Mouse (Mus musculus) frontal cortex, postnatal 14 days (tissue): ENCODE data around the gene Ktn1.

Experiments used
- DNase-seq, 2 experiments: peaks; one replicate each; pipeline ENCODE4 v3.0.0; 2022; ENCODE audit warnings: low spot score in 2 of 2

Gene Ktn1

DNA sequence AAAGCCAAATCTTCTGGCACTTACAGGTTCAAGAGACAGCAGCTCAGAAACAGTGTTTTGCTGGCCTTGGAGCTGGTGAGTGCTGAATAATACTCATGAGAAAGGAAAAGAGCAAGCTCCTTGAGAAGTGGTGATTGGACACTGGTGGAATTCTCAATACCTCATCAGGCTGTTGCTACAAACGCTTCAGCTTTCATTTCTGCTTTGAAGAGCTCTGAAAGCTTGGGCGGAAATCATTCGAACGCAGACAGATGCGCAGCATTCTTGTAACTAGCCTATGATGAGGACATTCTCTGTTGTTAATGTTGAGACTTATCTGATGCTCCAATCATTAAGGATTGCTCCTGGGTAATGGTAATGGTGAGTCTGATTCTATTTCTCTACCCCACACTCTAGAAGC is at the start of gene Ktn1:
Ktn1 (plus strand) TSS at position 231 of the 400 bp plus-strand sequence.
- no peak for DNase-seq

DNA sequence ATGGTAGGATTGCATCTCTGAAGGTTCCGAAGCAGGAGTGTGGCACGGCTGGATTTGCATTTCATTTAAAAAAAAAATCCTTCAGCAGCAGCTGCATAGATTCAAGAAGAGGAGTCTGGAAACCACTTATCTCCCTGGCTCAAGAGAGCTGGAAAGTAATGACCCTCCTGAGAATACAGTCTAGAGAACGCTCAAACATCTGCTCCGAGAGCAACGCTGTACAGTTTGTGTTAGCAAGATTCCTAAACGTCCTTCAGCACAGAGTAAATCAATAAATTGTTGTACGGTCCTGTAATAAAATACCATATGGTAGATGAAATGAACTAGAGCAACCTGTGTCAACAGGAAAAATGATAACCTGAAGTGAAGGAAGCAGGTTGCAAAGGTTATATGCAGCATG is 35.0 kb upstream of the Ktn1 start:
- DNase-seq, result no peak

DNA sequence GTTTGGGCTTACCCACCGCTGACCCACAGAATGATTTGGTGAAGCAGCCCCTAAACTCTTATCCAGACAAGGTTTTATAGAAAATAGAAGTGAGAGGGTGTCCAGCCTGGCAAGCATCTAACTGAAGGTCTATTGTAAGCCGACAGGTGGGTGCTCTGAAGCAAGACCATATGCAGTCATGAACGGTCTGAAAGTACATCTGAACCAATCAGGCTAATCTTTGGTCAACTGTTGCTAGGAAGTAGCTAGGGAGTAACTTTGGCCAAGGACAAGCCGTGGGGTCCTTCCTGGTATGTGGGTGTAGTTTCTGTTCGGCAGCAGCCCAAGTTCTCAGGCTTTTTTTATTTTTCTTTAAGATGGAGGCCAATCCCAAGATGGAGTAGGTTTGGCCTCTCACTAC is 29.4 kb upstream of the Ktn1 start:
- DNase-seq, result no peak

DNA sequence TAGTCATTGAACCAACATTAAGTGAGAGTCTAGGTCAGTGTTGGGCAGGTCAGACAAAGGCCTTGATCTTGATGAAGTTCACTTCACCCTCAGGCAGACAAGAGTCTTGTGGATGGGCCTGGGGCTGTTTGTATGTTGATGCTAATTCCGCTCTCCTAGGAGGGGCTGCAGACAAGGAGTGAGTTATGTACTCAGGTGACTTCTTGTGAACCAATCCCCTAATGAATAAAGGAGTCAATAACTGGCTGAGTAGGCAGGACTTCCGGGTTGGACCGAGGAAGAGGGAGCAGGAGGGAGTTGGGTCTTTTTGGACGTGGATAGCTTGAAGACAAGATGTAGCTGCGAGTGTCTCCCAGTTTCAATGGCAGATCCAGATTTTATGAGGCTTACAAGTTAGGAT is 26.3 kb upstream of the Ktn1 start:
- no peak for DNase-seq

DNA sequence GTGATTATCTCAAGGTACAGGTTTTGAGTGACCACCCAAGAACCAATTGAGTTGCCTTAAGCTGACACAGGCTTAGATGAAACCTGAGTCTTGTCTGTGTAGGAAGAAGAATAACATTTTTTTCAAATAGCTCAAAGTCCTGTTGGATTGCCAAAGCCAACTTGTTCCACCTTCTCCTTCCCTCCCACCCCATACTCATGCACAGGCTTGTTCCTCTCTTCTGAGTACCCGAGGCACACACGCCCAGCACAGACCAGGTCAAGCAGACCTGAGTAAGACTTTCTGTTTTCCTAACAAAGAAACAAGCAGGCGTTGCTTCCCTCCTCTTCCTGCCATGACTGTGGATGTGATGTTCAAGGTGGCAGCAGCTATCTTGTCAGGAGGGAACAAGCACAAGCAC is 23.4 kb upstream of the Ktn1 start:
- DNase-seq, result no peak

GRCm38 (mm10) chr14:47626143-47626542 is 22.1 kb upstream of the Ktn1 start:
- DNase-seq, result no peak

DNA sequence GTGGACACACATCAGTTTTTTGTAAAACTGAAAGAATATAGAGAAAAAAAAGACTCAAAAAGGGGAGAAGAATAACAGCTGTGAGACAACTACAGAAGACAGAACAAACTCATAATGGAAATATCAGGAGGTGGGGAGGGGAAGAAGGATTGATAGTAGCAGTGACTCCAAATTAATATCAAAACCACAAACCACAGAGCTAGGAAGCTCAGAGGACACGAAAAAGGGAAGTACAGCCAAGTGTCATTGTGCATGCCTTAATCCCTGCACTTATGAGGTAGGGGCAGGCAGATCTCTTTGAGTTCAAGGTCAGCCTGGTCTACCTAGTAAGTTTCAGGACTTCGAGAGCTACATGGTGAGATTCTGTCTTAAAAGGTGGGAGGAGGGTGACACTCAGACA is 21.4 kb upstream of the Ktn1 start:
- no peak for DNase-seq

DNA sequence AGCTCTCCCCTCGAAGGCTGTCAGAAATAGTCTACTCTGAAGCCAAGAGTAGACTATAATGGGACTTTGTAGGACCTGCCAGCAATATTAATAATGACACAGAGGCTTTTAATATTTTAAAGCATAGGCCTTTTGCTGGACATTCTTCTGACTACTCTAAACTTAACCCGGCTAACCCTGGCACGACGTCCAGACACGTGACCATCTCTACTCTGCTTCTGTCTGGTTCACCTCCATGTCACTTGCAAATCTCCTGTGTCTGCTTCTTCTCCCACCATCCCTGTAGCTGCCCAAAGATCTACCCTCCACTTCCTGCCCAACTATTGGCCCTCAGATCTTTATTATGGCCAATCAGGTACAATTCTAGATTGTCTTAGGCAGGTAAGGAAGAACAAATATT is 20.9 kb upstream of the Ktn1 start:
- no peak for DNase-seq

DNA sequence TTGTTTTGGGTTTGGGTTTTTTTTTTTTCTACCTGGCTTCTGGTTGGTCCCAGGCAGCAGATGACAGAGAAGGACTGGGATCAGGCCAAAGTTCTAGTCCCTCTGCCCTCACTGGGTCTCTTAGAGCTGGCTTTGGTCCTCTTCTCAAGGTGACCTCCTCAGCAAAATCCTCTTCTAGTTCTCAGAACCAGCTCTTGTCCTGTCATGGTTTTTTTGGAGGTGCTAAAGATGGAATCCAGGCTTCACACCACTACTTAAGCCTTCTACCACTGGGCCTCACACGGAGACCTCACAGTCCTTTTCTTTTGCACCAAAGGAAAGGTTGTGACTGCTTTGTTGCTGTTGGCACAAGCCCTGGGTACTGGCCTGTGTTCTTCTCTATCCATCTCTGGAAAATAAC is 15.8 kb upstream of the Ktn1 start:
- no peak for DNase-seq

- no peak for DNase-seq
Observed at GRCm38 (mm10) chr14:47634410-47634809, 13.8 kb upstream of the Ktn1 start.

DNA sequence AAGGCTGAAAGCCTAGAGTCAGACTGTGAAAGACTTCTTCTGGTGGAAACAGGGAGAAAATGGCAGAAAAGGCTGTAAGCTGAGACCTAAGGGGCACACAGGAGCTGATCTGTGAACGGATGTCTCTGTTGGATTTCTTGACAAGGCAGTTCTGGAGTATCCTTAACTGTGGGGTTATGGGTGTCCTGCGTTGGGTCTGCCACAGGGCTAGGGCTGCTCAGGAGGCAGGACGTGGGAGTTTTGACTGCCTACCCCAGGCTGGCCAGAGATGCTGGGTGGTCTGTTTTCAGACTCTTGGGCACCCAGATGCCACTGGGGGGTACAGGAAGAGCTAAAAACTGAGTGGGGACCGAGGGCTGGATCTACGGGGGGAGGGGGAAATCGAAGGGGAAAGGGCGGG is 13.4 kb upstream of the Ktn1 start:
- DNase-seq, result no peak

- DNase-seq, result no peak
Observed at GRCm38 (mm10) chr14:47638316-47638895, 9.8 kb upstream of the Ktn1 start.

DNA sequence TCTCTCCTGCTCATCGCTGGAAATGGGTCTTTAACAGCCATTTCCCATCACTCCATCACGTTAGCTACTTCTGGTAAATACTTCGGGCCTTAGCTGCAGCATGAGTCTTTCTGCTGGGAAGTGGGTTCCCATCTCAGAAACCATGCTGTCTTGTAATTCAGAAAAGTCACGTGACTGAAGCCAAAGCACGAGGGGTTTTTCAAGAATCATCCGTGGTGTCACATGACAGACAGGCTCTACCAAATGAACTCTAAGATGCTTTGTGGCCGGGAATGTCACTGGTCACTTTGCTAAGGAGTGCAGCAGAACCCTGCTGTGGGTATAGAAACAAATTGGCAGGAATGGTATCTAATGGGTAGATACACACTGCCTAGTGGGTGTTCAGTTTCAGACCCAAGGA is 2.6 kb upstream of the Ktn1 start:
- DNase-seq, result no peak

DNA sequence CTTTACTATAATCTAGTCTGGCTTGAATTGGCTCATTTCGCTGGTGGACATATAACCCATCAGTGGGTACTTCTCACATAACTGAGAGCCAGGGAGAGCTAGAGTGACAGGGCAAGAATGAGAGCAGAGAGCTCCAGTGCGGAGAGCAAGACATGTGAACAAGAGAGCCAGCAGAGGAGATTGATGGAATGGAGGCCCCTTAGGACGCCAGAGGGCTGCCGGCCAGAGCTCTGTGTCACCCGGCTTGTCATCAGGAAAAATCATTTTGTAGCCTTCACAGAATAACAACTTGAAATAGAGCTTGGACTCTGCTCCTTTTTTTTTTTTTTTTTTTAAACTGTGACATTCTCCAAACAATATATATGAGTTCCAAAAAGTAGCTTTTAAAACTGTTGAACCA is 2.0 kb upstream of the Ktn1 start:
- no peak for DNase-seq

DNA sequence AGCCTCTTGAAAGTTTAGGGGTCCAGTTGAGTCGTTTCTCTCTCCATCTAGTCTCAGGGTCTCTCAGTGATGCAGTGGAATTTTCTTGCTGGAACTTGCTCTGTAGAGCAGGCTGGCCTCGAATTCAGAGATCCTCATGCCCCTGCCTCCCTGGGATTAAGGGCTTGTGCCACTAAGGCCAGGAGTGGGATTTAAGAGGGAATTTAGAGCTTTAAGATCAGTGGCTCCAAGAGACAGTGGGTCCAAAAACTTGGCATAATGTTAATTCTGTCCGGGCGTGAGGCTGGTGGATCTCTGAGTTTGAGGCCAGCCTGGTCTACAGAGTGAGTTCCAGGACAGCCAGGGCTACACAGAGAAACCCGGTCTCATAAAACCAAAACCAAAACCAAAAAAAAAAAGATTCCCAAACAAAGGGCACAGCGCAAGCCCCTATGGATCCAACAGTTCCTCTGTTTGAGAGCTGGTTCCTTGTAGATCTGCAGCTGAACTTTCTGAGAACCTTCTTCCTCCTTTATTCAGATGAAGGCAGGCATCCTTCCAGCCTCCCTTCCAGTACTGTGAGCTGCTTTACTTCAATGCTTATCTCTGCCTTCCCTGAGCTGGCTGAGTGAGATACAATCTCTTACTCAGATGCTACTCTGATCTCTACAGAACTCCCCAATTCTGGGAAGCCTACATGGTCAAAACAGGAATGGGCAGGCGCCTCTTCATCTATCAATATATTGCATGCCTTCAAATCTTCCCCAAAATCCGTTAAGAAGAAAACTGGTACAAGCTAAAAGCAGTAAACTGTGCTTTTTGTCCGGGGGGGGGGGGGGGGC is 1.3 kb upstream of the Ktn1 start:
- DNase-seq, result no peak

DNA sequence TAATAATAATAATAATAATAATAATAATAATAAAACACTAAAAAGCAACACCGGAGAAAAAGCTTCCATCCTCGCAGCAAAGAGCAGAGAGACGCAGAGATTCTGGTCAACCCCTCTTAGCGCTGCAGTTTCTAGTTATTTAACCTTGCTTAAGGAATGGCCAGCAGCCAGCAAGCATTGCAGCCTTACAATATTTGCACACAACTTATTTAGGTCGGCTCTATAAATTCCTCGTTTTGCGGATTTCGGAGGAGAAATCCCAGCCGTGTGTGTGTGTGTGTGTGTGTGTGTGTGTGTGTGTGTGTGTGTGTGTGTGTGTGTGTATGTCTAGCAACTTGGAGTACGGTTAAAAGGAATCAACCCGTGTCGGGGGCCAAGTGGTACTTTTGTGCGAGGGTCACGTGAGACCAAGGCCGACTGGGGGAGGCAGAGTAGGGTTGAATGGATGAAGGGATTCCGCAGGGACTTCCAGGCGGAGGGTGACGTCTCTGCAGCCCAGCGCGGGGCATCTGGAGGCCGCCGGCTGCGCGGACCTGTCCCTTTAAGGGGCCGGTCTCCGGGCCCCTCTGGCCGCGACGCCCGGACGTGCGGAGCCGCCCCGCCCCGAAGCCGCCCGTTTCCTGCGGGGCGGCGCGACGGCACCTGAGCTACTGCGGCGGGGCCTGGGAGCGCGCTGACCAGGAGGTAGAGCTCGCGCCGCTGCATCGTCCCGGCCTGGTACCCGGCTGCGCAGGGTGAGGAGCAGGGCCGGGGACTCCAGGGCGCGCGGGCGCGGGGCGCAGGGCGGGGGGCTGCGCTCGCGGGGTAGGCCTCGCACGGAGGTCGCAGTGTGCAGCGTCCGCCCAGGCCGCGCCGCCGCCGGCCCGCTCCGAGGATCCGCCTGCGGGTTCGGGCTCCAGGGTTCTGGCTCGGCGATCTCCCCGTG is 720 bp downstream of the Ktn1 start:
- DNase-seq, result peak; percentile 66 to 70

DNA sequence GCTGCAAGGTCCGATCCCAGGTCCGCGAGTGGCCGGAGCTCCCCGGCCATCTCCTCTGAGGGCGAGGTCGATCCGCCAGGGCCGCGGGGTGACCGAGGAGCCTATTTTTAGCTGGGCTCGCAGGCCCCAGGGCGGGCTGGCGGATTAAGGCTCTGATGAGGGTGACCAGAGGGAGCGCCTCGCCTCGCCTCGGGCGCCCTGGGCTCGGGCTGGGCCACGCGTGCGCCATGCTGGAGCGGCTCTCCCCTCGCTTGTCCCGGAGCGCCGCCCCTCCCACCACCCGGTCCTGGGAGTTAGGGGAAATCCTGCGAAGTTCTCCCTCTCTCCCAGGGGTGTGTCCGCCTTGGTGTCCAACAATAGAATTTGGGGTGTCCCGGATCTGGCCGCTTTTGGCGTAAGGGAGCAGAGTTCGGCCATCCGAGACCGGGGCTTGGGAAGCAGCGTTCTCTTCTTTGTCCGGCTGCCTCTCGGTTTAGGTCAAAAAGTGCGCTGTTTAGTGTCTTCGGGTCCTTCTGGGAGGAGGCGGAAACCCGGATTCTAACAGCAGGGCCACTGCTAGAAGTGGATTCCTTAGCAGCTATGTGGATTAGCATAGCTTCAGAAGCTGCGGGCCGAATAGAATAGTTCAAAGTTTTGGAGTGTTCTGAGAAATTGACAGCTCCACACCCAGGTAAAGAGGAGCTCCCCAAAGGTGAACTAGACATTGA is 1.5 kb downstream of the Ktn1 start:
- peak; percentile 19 to 21 for DNase-seq

DNA sequence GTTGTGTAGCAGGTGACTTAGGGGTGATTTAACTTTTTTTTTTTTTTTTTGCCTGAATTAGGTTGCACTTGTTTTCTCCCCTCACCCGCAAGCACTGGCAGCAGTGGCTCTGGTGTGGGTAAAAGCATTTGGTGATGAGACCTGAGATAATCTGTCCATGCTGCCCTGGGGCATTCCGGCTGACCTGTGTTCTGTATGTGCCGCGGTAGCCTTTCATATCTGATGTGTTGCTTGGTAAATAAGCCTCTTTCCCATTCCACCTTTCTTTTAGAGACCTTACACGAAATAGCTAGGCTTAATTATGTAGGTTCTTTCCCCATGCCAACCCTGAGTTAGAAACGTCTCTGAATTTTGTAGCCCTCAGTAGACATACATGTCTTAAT is 2.1 kb downstream of the Ktn1 start:
- no peak for DNase-seq

DNA sequence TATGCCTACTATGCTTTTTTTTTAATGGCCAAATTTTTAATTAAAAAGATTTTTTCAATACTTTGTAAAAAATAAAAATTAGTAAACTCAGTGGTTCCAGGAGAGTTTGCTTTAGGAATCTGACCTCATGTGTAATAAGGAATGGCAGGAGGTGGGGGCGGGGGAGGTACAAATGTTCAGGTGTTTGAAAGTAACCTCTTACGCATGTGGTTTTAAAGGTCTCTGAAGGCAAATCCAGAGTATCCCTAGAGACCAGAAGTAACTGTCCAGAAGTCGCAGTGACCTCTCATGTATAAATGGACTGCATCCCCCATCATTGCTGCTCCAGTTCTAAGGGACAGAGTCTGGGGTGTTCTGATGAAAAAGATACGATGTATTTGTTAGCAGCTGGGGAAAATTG is 3.0 kb downstream of the Ktn1 start:
- DNase-seq, result no peak

GRCm38 (mm10) chr14:47655444-47655843 is 7.2 kb downstream of the Ktn1 start:
- DNase-seq, result no peak

- DNase-seq, result no peak
Observed at GRCm38 (mm10) chr14:47663844-47664469, 15.7 kb downstream of the Ktn1 start.

- DNase-seq, result no peak
Observed at GRCm38 (mm10) chr14:47664470-47664864, 16.2 kb downstream of the Ktn1 start.
